Mouse (Mus musculus) right cerebral cortex, postnatal 4 days (tissue): ENCODE measurements around the gene Rbp2.
A peak's percentile ranks its signal among the peaks of the same experiment; 100 is the strongest.

Experiments
- DNase-seq: peaks from one replicate; pipeline ENCODE4 v3.0.0-alpha.2; 2022

Gene Rbp2

GRCm38 (mm10) chr9:98485815-98486214 is at the start of gene Rbp2:
Gene Rbp2 (plus strand): TSS chr9:98486115.
- DNase-seq = no peak

- DNase-seq = no peak
Measured at GRCm38 (mm10) chr9:98437819-98438218, 48.1 kb upstream of the Rbp2 start.

- no peak for DNase-seq
Measured at GRCm38 (mm10) chr9:98439091-98439490, 46.8 kb upstream of the Rbp2 start.

GRCm38 (mm10) chr9:98442638-98443037 is 43.3 kb upstream of the Rbp2 start:
- peak; percentile 39 for DNase-seq

- DNase-seq = no peak
Measured at GRCm38 (mm10) chr9:98445359-98446149, 40.4 kb upstream of the Rbp2 start.

- DNase-seq = no peak
Measured at GRCm38 (mm10) chr9:98450976-98451375, 34.9 kb upstream of the Rbp2 start.

- DNase-seq = no peak
Measured at GRCm38 (mm10) chr9:98466709-98467108, 19.2 kb upstream of the Rbp2 start.

GRCm38 (mm10) chr9:98480172-98480749 is 5.7 kb upstream of the Rbp2 start:
- no peak for DNase-seq

GRCm38 (mm10) chr9:98482256-98482655 is 3.7 kb upstream of the Rbp2 start:
- no peak for DNase-seq

GRCm38 (mm10) chr9:98485020-98485419 is 895 bp upstream of the Rbp2 start:
- DNase-seq = no peak

GRCm38 (mm10) chr9:98487273-98487672 is 1.4 kb downstream of the Rbp2 start:
- DNase-seq = no peak

- DNase-seq = no peak
Measured at GRCm38 (mm10) chr9:98489532-98489931, 3.6 kb downstream of the Rbp2 start.

GRCm38 (mm10) chr9:98490128-98490527 is 4.2 kb downstream of the Rbp2 start:
- no peak for DNase-seq

- DNase-seq = no peak
Measured at GRCm38 (mm10) chr9:98491071-98491470, 5.2 kb downstream of the Rbp2 start.

GRCm38 (mm10) chr9:98492212-98492611 is 6.3 kb downstream of the Rbp2 start:
- no peak for DNase-seq

- no peak for DNase-seq
Measured at GRCm38 (mm10) chr9:98492821-98493220, 6.9 kb downstream of the Rbp2 start.

- no peak for DNase-seq
Measured at GRCm38 (mm10) chr9:98497157-98497556, 11.2 kb downstream of the Rbp2 start.

- no peak for DNase-seq
Measured at GRCm38 (mm10) chr9:98497990-98498389, 12.1 kb downstream of the Rbp2 start.

GRCm38 (mm10) chr9:98498717-98499268 is 12.9 kb downstream of the Rbp2 start:
- no peak for DNase-seq

GRCm38 (mm10) chr9:98499601-98500000 is 13.7 kb downstream of the Rbp2 start:
- no peak for DNase-seq

- no peak for DNase-seq
Measured at GRCm38 (mm10) chr9:98507480-98507879, 21.6 kb downstream of the Rbp2 start.

- no peak for DNase-seq
Measured at GRCm38 (mm10) chr9:98510363-98511055, 24.6 kb downstream of the Rbp2 start.

GRCm38 (mm10) chr9:98523872-98524271 is 38.0 kb downstream of the Rbp2 start:
- DNase-seq = no peak
